Mouse (Mus musculus) layer of hippocampus, adult 11-12 months (tissue): ENCODE measurements around the gene U2surp.
"Not testable (repeated sequence)": the region's sequence is repeated elsewhere in the genome, so short reads cannot be mapped to it uniquely, and the experiment has no call there.

Experiments
- DNase-seq: peaks from one replicate; pipeline ENCODE4 v3.0.0; 2022; ENCODE audit warnings: low spot score

The U2surp gene

GRCm38 (mm10) chr9:95469011-95469576 is 42.7 kb downstream of the U2surp start:
- not testable (repeated sequence) for DNase-seq

GRCm38 (mm10) chr9:95464028-95464427 is 47.8 kb downstream of the U2surp start:
- no peak for DNase-seq

GRCm38 (mm10) chr9:95451931-95452330 is 59.9 kb downstream of the U2surp start:
- DNase-seq, result no peak

GRCm38 (mm10) chr9:95450586-95450985 is 61.2 kb downstream of the U2surp start:
- no peak for DNase-seq

GRCm38 (mm10) chr9:95442321-95442731 is 69.5 kb downstream of the U2surp start:
- peak; percentile 36 for DNase-seq

GRCm38 (mm10) chr9:95437883-95438282 is 73.9 kb downstream of the U2surp start:
- DNase-seq, result no peak

GRCm38 (mm10) chr9:95436294-95436613 is 75.5 kb downstream of the U2surp start:
- no peak for DNase-seq

- DNase-seq, result no peak
Observed at GRCm38 (mm10) chr9:95435506-95436293, 76.1 kb downstream of the U2surp start.

GRCm38 (mm10) chr9:95428277-95428676 is 83.5 kb downstream of the U2surp start:
- no peak for DNase-seq

- DNase-seq, result no peak
Observed at GRCm38 (mm10) chr9:95413911-95414310, 97.9 kb downstream of the U2surp start.

GRCm38 (mm10) chr9:95412047-95412446 is 99.7 kb downstream of the U2surp start:
- DNase-seq, result peak; percentile 33

- no peak for DNase-seq
Observed at GRCm38 (mm10) chr9:95407586-95408220, 104.1 kb downstream of the U2surp start.
